Mouse (Mus musculus): Measurements from ENCODE around the gene P3h4.

Gene P3h4

GRCm38 (mm10) chr11:100392958-100393357, 21.7 kb downstream of the P3h4 start:
- no peak for DNase-seq (ENCODE audit: low read depth, low spot score)

GRCm38 (mm10) chr11:100391884-100392345, 22.7 kb downstream of the P3h4 start:
- DNase-seq (ENCODE audit: low read depth, low spot score), result no peak

GRCm38 (mm10) chr11:100391081-100391883, 23.4 kb downstream of the P3h4 start:
- DNase-seq (ENCODE audit: low read depth, low spot score), result no peak

- no peak for DNase-seq (ENCODE audit: low read depth, low spot score)
These were observed 24.6 kb downstream of the P3h4 start for GRCm38 (mm10) chr11:100389931-100390445.

GRCm38 (mm10) chr11:100388588-100388987, 26.0 kb downstream of the P3h4 start:
- DNase-seq (ENCODE audit: low read depth, low spot score), result no peak

- no peak for DNase-seq (ENCODE audit: low read depth, low spot score)
These were observed 26.9 kb downstream of the P3h4 start for GRCm38 (mm10) chr11:100387589-100388375.

GRCm38 (mm10) chr11:100387111-100387510, 27.5 kb downstream of the P3h4 start:
- no peak for DNase-seq (ENCODE audit: low read depth, low spot score)

GRCm38 (mm10) chr11:100386586-100386985, 28.1 kb downstream of the P3h4 start:
- DNase-seq (ENCODE audit: low read depth, low spot score), result no peak

GRCm38 (mm10) chr11:100385016-100385415, 29.6 kb downstream of the P3h4 start:
- no peak for DNase-seq (ENCODE audit: low read depth, low spot score)

- no peak for DNase-seq (ENCODE audit: low read depth, low spot score)
These were observed 32.0 kb downstream of the P3h4 start for GRCm38 (mm10) chr11:100382682-100383081.

- DNase-seq (ENCODE audit: low read depth, low spot score), result no peak
These were observed 35.3 kb downstream of the P3h4 start for GRCm38 (mm10) chr11:100379311-100379710.

- no peak for DNase-seq (ENCODE audit: low read depth, low spot score)
These were observed 36.2 kb downstream of the P3h4 start for GRCm38 (mm10) chr11:100378446-100378845.

GRCm38 (mm10) chr11:100377989-100378388, 36.6 kb downstream of the P3h4 start:
- DNase-seq (ENCODE audit: low read depth, low spot score), result no peak

GRCm38 (mm10) chr11:100376746-100377389, 37.8 kb downstream of the P3h4 start:
- no peak for DNase-seq (ENCODE audit: low read depth, low spot score)

- no peak for DNase-seq (ENCODE audit: low read depth, low spot score)
These were observed 38.6 kb downstream of the P3h4 start for GRCm38 (mm10) chr11:100376005-100376404.

GRCm38 (mm10) chr11:100375127-100375526, 39.5 kb downstream of the P3h4 start:
- DNase-seq (ENCODE audit: low read depth, low spot score), result no peak

GRCm38 (mm10) chr11:100371981-100372558, 42.6 kb downstream of the P3h4 start:
- DNase-seq (ENCODE audit: low read depth, low spot score), result peak; percentile 21

GRCm38 (mm10) chr11:100369822-100370221, 44.8 kb downstream of the P3h4 start:
- no peak for DNase-seq (ENCODE audit: low read depth, low spot score)

GRCm38 (mm10) chr11:100369145-100369544, 45.5 kb downstream of the P3h4 start:
- DNase-seq (ENCODE audit: low read depth, low spot score), result no peak

- peak; percentile 51 for DNase-seq (ENCODE audit: low read depth, low spot score)
These were observed 51.6 kb downstream of the P3h4 start for GRCm38 (mm10) chr11:100362979-100363562.

Measured in A20 (cell line).